Mouse (Mus musculus) lung, postnatal 0 days (tissue): ENCODE measurements around the gene Mtif2. TPM values are rescaled to one million over a fixed set of nuclear protein-coding genes. Genes with fewer than 3 reads are reported as not detected.

Experiments
- ATAC-seq: fragments of 200-750 bp; cut with Nextera tagmentation; 2 replicates; pipeline ENCODE4 v1.8.0; 2017; ENCODE audit warnings: moderate library complexity
- DNase-seq: peaks from one replicate; pipeline ENCODE4 v3.0.0-alpha.2; 2016; ENCODE audit warnings: low spot score
- H3K27ac ChIP-seq: fragments of 300-500 bp; sonication (generic); 2 replicates; pipeline ENCODE4 v1.5.1; 2014; ENCODE audit warnings: antibody characterized with exemption, mild to moderate bottlenecking, low read length, mixed read lengths
- H3K27me3 ChIP-seq: fragments of 300-500 bp; sonication (generic); replicated peaks from 2 replicates; pipeline ENCODE4 v1.6.1; 2014; ENCODE audit warnings: low read length, mixed read lengths; ENCODE audit not compliant: insufficient read depth
- H3K36me3 ChIP-seq: fragments of 300-500 bp; sonication (generic); 2 replicates; pipeline ENCODE4 v1.6.1; 2014; ENCODE audit warnings: low read length, mixed read lengths; ENCODE audit not compliant: insufficient read depth
- H3K4me1 ChIP-seq: fragments of 300-500 bp; sonication (generic); 2 replicates; pipeline ENCODE4 v1.6.1; 2014; ENCODE audit warnings: antibody characterized with exemption, low read depth, low read length, mixed read lengths; ENCODE audit not compliant: insufficient read depth
- H3K4me2 ChIP-seq: fragments of 300-500 bp; sonication (generic); replicated peaks from 2 replicates; pipeline ENCODE4 v1.6.1; 2014; ENCODE audit warnings: low read depth, mild to moderate bottlenecking, low read length, moderate library complexity, mixed read lengths
- H3K4me3 ChIP-seq: fragments of 300-500 bp; sonication (generic); 2 replicates; pipeline ENCODE4 v1.5.1; 2014; ENCODE audit warnings: low read depth, low read length
- H3K9ac ChIP-seq: fragments of 300-500 bp; sonication (generic); replicated peaks from 2 replicates; pipeline ENCODE4 v1.6.1; 2014; ENCODE audit warnings: low read depth, mild to moderate bottlenecking
- H3K9me3 ChIP-seq: fragments of 300-500 bp; sonication (generic); 2 replicates; pipeline ENCODE4 v1.6.1; 2016; ENCODE audit warnings: low read length, mixed read lengths
- CTCF ChIP-seq: IDR thresholded peaks from 2 replicates; pipeline ENCODE4 v1.5.1; 2016; ENCODE audit warnings: antibody characterized with exemption, mild to moderate bottlenecking
- EP300 ChIP-seq: IDR thresholded peaks from 2 replicates; pipeline ENCODE4 v1.6.1; 2016; ENCODE audit warnings: antibody characterized with exemption, mild to moderate bottlenecking, control low read depth
- WGBS: fragments of 180-500 bp; shearing (Covaris S2); extraction: QIAGEN DNeasy Blood & Tissue Kit; methylation state at CpG from one replicate; pipeline ENCODE4 v1.1.7; 2014; 5-methylcytosine and 5-hydroxymethylcytosine counted together
- polyA plus RNA-seq: library from polyadenylated mRNA; unstranded; fragments of >200 nt; fragmentation: Nextera tagmentation; extraction: Ambion mirVana; gene quantifications from 2 replicates; pipeline ENCODE4 v1.2.1, GENCODE M21; 2015

The Mtif2 gene
- polyA plus RNA-seq, 1 experiment from 2014 or later = 23.8 TPM

DNA sequence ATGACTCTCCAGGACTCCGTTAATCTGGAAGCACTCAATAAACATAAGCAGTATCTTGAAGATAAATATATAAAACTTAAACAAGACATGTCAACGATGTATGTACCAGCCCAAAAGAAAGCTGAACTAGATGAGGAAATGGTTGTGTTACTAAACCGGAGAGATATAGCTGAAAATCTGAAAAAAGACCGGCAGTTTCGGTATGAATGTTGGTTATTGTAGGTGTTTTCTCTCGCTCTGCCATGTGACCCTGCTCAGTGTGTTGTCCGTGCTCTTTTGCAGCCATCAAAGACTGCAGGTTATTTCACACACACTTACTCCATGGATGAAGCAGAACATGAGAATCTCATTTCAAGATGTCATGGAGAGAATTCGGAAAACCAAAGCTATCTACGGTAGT lies 34.2 kb downstream of the Mtif2 start:
- no peak overlapping the region for H3K9ac ChIP-seq
- DNase-seq = no peak
- 76% methylated on average over 9 of the region's 9 CpGs for WGBS
- no peaks in the 10 kb centered on the region for H3K27me3 ChIP-seq
- H3K36me3 ChIP-seq = no peaks in the 10 kb centered on the region
- TF ChIP-seq EP300 = no peak
- no peak for TF ChIP-seq CTCF
- H3K4me1 ChIP-seq = no peaks in the 10 kb centered on the region
- ATAC-seq = no peak
- no peak overlapping the region for H3K4me2 ChIP-seq
- no peaks in the 10 kb centered on the region for H3K9me3 ChIP-seq
- no peak overlapping the region for H3K27ac ChIP-seq
- H3K4me3 ChIP-seq = no peak overlapping the region

- H3K27me3 ChIP-seq = no peaks in the 10 kb centered on the region
- H3K4me1 ChIP-seq = no peaks in the 10 kb centered on the region
- DNase-seq (no peak), ATAC-seq (no peak)
- WGBS = 85% methylated on average over 3 of the region's 3 CpGs
- no peak overlapping the region for H3K4me3 ChIP-seq
- no peak overlapping the region for H3K9ac ChIP-seq
- no peaks in the 10 kb centered on the region for H3K9me3 ChIP-seq
- H3K27ac ChIP-seq = no peak overlapping the region
- H3K4me2 ChIP-seq = no peak overlapping the region
- H3K36me3 ChIP-seq = no peaks in the 10 kb centered on the region
- TF ChIP-seq CTCF = no peak
- no peak for TF ChIP-seq EP300
These were observed 34.8 kb downstream of the Mtif2 start for GRCm38 (mm10) chr11:29560990-29561389.

DNA sequence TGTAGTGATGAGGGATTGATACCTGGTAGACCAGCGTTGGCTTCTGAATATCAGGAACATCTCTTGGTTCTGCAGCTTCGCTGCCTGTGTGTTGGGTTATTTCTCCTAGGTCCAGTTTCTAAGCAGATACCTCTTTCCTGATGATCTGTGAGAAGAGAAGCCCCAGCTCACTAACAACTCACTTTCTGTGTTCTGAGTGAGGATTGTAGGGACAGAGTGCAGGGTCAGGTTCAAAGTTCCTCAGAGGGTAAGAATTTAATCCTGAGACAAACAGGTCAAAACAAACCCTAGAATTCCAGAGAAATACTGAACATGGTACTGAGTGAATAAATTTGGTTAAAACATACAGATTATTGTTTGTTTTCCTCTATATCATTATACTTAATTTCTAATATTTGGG lies 37.2 kb downstream of the Mtif2 start:
- ATAC-seq = no peak
- no peak overlapping the region for H3K4me3 ChIP-seq
- no peak overlapping the region for H3K27ac ChIP-seq
- DNase-seq = no peak
- no peaks in the 10 kb centered on the region for H3K36me3 ChIP-seq
- TF ChIP-seq EP300 (no peak), CTCF (no peak)
- no peaks in the 10 kb centered on the region for H3K27me3 ChIP-seq
- no peak overlapping the region for H3K9ac ChIP-seq
- 82% methylated on average over 2 of the region's 2 CpGs for WGBS
- H3K4me2 ChIP-seq = no peak overlapping the region
- H3K9me3 ChIP-seq = no peaks in the 10 kb centered on the region
- H3K4me1 ChIP-seq = no peaks in the 10 kb centered on the region

DNA sequence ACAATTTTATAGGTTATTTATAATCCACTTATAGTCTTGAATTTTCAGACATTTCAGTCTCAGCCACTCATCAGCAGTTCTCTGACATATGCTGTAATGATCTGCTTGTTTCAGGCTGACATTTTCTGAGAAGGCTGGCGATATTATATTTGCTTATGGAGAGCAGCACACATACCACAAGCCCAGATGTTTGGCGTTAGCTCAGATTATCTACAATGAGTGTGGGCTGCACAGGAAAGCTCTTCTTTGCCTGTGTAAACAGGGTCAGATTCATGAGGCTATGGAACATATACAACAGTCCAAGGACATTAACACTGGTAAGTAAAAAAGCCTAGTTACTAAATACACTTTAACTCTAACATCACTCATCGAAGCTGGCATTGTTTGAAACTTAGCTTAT lies 45.3 kb downstream of the Mtif2 start:
- Histone ChIP-seq H3K36me3 (no peaks in the 10 kb centered on the region), H3K27ac (no peak overlapping the region), H3K9me3 (no peaks in the 10 kb centered on the region), H3K4me2 (no peak overlapping the region), H3K27me3 (no peaks in the 10 kb centered on the region), H3K9ac (no peak overlapping the region), H3K4me3 (no peak overlapping the region), H3K4me1 (no peaks in the 10 kb centered on the region)
- DNase-seq (no peak), ATAC-seq (no peak)
- no peak for TF ChIP-seq CTCF
- 27% methylated on average over 3 of the region's 3 CpGs for WGBS

GRCm38 (mm10) chr11:29572656-29573055 lies 46.4 kb downstream of the Mtif2 start:
- no peak overlapping the region for H3K4me3 ChIP-seq
- no peak for DNase-seq
- H3K9me3 ChIP-seq = no peaks in the 10 kb centered on the region
- H3K27me3 ChIP-seq = no peaks in the 10 kb centered on the region
- H3K4me1 ChIP-seq = no peaks in the 10 kb centered on the region
- H3K27ac ChIP-seq = no peak overlapping the region
- WGBS = 59% methylated on average over 2 of the region's 2 CpGs
- TF ChIP-seq CTCF (no peak), EP300 (no peak)
- no peak overlapping the region for H3K9ac ChIP-seq
- ATAC-seq = no peak
- no peak overlapping the region for H3K4me2 ChIP-seq
- H3K36me3 ChIP-seq = no peaks in the 10 kb centered on the region

DNA sequence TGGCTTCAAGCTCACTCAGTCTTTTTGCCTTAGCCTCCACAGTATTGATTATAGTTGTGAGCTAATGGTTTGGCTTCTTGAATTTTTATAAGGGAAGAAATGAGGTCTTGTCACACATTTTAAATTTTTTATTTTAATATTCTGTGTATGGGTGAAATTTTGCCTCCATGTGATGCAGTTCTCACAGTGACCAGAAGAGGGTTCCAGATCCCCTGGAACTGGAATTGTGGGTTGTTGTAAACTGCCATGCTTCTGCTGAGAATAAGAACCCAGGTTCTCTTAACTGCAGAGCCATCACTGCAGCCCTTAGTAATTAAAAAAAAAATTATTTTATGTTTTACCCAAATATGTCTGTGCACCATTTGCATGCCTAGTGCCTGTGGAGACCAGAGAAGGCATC lies 53.4 kb downstream of the Mtif2 start:
- H3K4me2 ChIP-seq = no peak overlapping the region
- DNase-seq = no peak

More for the DNA sequence above, 53.4 kb downstream of the Mtif2 start:
- Histone ChIP-seq H3K27me3 (no peaks in the 10 kb centered on the region), H3K9ac (no peak overlapping the region), H3K4me3 (no peak overlapping the region), H3K27ac (no peak overlapping the region), H3K9me3 (no peaks in the 10 kb centered on the region), H3K36me3 (no peaks in the 10 kb centered on the region), H3K4me1 (no peaks in the 10 kb centered on the region)
- ATAC-seq = no peak
- TF ChIP-seq EP300 (no peak), CTCF (peak; percentile 66)

Other genes starting within 250 kb of the Mtif2 start
- 13.1 and 16.3 TPM in 2 replicates for gene Ccdc88a, start 152.8 kb upstream of the Mtif2 start, polyA plus RNA-seq
- gene Prorsd1, start 11.4 kb upstream of the Mtif2 start, polyA plus RNA-seq = 23.4 and 28.2 TPM in 2 replicates
- 0.10 and 0.20 TPM in 2 replicates for gene Clhc1, start 21.5 kb downstream of the Mtif2 start, polyA plus RNA-seq
- 660 and 704 TPM in 2 replicates for gene Rps27a, start 21.7 kb downstream of the Mtif2 start, polyA plus RNA-seq
- 57.6 and 67.9 TPM in 2 replicates for gene Rtn4, start 166.5 kb downstream of the Mtif2 start, polyA plus RNA-seq